Mouse (Mus musculus) heart, adult 8-10 months (tissue): ENCODE data around the gene Ifih1. TPM values are rescaled to one million over a fixed set of nuclear protein-coding genes. Genes with fewer than 3 reads are reported as not detected.

Experiments used
- DNase-seq: peaks from one replicate; pipeline ENCODE4 v3.0.0; 2022; ENCODE audit warnings: low spot score
- total RNA-seq, 4 experiments: library from RNA; stranded (reverse); gene quantifications; 2 replicates each; pipeline ENCODE4 v1.2.4; 2022

Ifih1 gene
- total RNA-seq, 4 experiments from 2014 or later, result 4.7 to 8.1 (median 6.3) TPM

DNA sequence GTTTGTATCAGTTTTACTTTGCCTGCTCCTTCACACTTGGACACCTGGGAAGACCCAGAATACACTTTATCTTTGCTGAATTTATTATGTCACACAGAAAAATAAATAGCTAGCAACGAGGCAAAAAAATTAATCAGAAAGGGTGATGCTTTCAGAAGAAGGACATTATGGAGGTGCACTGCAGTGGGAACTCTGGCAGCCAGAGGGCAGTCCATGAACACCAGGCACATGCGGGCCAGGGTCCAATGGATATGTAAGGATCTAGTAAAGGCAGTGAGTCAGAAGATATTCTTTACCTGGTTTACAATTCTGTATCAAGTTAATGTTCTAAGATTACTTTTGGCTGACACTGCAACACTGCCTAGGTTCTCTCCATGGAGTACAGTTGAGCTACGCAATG is 96.4 kb downstream of the Ifih1 start:
- DNase-seq, result no peak

DNA sequence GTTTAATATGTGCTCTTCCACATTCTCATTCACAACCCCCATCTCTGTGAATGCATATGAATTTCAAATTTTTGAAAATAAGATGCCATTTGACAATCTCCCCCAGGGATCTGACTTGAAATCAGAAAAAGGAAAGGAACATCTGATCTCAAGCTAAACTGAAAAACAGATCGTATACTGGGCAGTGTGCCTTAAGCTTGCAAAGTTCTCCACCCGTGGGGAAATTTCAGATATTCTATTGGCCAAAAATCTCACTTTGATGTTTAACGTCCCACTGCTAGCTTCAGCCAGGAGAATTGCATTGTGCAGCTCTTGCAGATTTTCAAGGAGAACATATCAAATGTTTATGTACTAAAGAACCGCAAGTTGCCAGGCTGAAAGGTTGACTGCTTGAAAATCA is 96.9 kb downstream of the Ifih1 start:
- no peak for DNase-seq

DNA sequence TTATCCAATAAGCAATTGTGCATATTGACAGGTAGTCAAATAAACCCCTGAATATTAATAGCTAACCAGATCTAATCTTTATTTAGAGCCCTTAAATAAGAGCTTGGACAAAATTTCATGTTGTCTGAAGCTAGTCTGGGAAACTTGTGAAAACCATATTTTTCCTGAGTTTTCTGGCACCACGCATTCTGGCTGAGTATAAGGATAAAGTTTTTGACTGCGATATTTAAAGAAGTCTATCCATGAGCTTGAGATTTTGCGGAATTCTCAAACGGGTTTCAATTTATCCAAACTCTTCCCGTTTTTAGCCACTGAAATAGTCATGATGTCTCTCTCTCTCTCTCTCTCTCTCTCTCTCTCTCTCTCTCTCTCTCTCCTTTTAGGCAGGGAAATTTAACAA is 98.0 kb downstream of the Ifih1 start:
- no peak for DNase-seq

Other genes with a start within 250 kb of the Ifih1 start
- gene Dpp4, start 234.0 kb downstream of the Ifih1 start, total RNA-seq, result 1 to 10 TPM; 2.5 to 7.6 (median 4.0) TPM
- not detected for gene Gcg, start 162.6 kb downstream of the Ifih1 start, total RNA-seq
- gene Fap, start 72.2 kb downstream of the Ifih1 start, total RNA-seq, result 1 to 10 TPM; 2.3 to 4.4 (median 3.0) TPM
- gene Gca, start 18.0 kb upstream of the Ifih1 start, total RNA-seq, result 10 to 100 TPM; 19.5 to 37.3 (median 27.3) TPM